Mouse (Mus musculus): ENCODE measurements at regions not wholly inside any gene's neighbourhood (a gene's known extent, or its start where the extent isn't known, plus 50 kb on each side); places are given as distances from the start of the nearest gene placed in this dataset.

DNA sequence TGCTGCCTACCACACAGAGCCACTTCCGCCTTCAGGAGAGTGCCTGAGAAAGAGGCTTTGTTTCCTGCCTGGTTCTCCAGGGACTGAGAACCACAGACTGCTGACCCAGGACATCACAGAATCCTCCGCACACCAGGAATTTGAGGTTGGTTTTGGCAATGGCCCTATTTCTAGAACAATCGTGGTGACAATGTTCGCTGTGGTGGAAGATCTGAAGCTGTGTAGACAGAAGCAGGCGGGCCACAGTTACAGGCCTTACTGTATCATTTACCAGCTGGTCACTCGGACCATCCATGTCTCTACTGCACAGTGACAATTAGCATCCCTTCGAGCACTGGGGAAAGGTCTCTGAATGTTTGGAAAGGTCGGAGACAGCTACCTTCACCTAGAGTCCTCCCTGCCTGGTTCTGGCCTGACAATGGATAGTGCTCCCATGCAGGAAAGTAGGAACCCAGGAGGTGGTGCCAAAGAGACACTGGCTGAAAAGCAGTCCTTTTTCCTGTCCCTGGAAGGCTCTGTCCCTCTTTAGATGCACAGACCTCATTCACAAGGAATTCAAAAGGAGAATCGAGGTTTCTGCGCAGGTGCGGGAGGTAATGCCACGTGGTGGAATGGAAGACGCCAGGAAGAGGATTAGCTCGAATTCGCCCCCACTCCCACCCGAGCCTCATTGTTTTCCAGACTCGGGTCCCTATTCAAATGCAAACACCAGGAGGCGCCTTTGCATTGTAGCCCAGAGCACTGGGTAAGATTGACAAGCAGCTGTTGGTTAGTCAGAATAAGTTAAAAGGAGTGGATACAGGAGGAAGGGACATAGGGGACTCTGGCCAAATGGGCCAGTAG, 52.6 kb upstream of the Pax6 start:
- ATAC-seq (ENCODE audit: low FRiP score) (peak; percentile 70), DNase-seq (ENCODE audit: low spot score, missing footprints) (peak; percentile 97)
- Histone ChIP-seq H3K36me3 (ENCODE audit: control insufficient read depth, insufficient read depth, low read length) (no peaks in the 10 kb centered on the region), H3K4me1 (ENCODE audit: control insufficient read depth, insufficient read depth, low read length) (peaks cover 31% of the 10 kb centered on the region), H3K4me2 (peak overlapping the region; percentile 31; the same call in 1 of the 2 replicates), H3K4me3 (ENCODE audit: low read depth, low read length) (no peak overlapping the region), H3K9me3 (ENCODE audit: control insufficient read depth, low read length) (no peaks in the 10 kb centered on the region), H3K27ac (ENCODE audit: low read depth, low read length) (0 out of 2 replicates have a peak overlapping the region, but pooled peaks have one; percentile 30), H3K9ac (ENCODE audit: low read length) (peak overlapping the region; percentile 24; the same call in 1 of the 2 replicates), H3K27me3 (ENCODE audit: control insufficient read depth, insufficient read depth, low read length) (peaks cover 23% of the 10 kb centered on the region)
- 25% methylated on average over 18 of the region's 18 CpGs for WGBS

Data from midbrain, embryonic 11.5 days (tissue).